Mouse (Mus musculus) CH12.LX (cell line): ENCODE measurements at regions not wholly inside any gene's neighbourhood (a gene's known extent, or its start where the extent isn't known, plus 50 kb on each side); places are given as distances from the start of the nearest gene placed in this dataset.

Experiments
- DNase-seq: peaks from one replicate; pipeline ENCODE4 v3.0.0-alpha.2; 2013; ENCODE audit errors: extremely low read depth
- H3K27ac ChIP-seq: 2 replicates; pipeline ENCODE4 v1.5.1; 2012; ENCODE audit warnings: low read depth, mild to moderate bottlenecking, control low read depth, moderate library complexity; ENCODE audit not compliant: insufficient read depth
- H3K27me3 ChIP-seq: replicated peaks from 2 replicates; pipeline ENCODE3; 2012; ENCODE audit warnings: inconsistent platforms
- H3K36me3 ChIP-seq, 2 experiments: replicated peaks in 1 of 2; 2 replicates each; pipeline versions ENCODE3 to v1.6.1; 2012; ENCODE audit warnings: inconsistent platforms in 1 of 2, low read length in 1 of 2, mild to moderate bottlenecking in 1 of 2, mixed read lengths in 1 of 2, moderate library complexity in 1 of 2; ENCODE audit not compliant: control insufficient read depth in 1 of 2, insufficient read depth in 1 of 2
- H3K4me1 ChIP-seq, 2 experiments: 2 replicates each; pipeline ENCODE4 v1.6.1; 2012; ENCODE audit warnings: inconsistent platforms in 1 of 2, moderate library complexity in 1 of 2; ENCODE audit not compliant: insufficient read depth in 2 of 2, control insufficient read depth in 1 of 2
- H3K4me2 ChIP-seq: 2 replicates; pipeline ENCODE4 v1.6.1; 2012; ENCODE audit warnings: low read depth, mild to moderate bottlenecking, control low read depth; ENCODE audit not compliant: poor library complexity, insufficient read depth, severe bottlenecking
- H3K4me3 ChIP-seq, 3 experiments: fragments of 150-350 bp in 1 of 3; sonication (generic) in 1 of 3; replicated peaks in 1 of 3; 2 replicates each; pipeline versions ENCODE3 to v1.5.1; 2011 to 2012; ENCODE audit warnings: low read depth in 2 of 3, low read length in 2 of 3, mild to moderate bottlenecking in 2 of 3, moderate library complexity in 2 of 3, control low read depth in 1 of 3, improper control_type of control experiment in 1 of 3, inconsistent platforms in 1 of 3, mixed read lengths in 1 of 3; ENCODE audit not compliant: poor library complexity in 1 of 3
- H3K79me2 ChIP-seq: replicated peaks from 2 replicates; pipeline ENCODE4 v1.6.1; 2012; ENCODE audit warnings: mild to moderate bottlenecking, moderate library complexity; ENCODE audit not compliant: control insufficient read depth, poor library complexity, insufficient read depth, severe bottlenecking; ENCODE audit errors: extremely low read depth
- H3K9ac ChIP-seq: 2 replicates; pipeline ENCODE4 v1.6.1; 2012; ENCODE audit warnings: low read depth, mild to moderate bottlenecking, control low read depth, moderate library complexity; ENCODE audit not compliant: insufficient read depth
- H3K9me3 ChIP-seq: replicated peaks from 2 replicates; pipeline ENCODE3; 2012; ENCODE audit warnings: low read length, inconsistent platforms, mixed read lengths
- CTCF ChIP-seq, 2 experiments: IDR thresholded peaks in 1 of 2; conservative IDR thresholded peaks in 1 of 2; 2 replicates each; pipeline ENCODE4 v1.5.1; 2011 to 2012; ENCODE audit warnings: low read depth in 2 of 2, low read length in 2 of 2, improper control_type of control experiment in 1 of 2, inconsistent platforms in 1 of 2, mild to moderate bottlenecking in 1 of 2, moderate library complexity in 1 of 2
- ETS1 ChIP-seq: conservative IDR thresholded peaks from 2 replicates; pipeline ENCODE4 v1.6.1; 2012; ENCODE audit warnings: low read depth, mild to moderate bottlenecking, inconsistent platforms, low read length, improper control_type of control experiment, moderate library complexity
- HCFC1 ChIP-seq: IDR thresholded peaks from 2 replicates; pipeline ENCODE4 v1.6.1; 2012; ENCODE audit warnings: low read depth, mild to moderate bottlenecking, inconsistent platforms, low read length, improper control_type of control experiment
- JUN ChIP-seq: IDR thresholded peaks from 2 replicates; pipeline ENCODE4 v1.6.1; 2011; ENCODE audit warnings: low read depth, mild to moderate bottlenecking, low read length, improper control_type of control experiment, moderate library complexity; ENCODE audit not compliant: insufficient read depth
- NELFE ChIP-seq: IDR thresholded peaks from 2 replicates; pipeline ENCODE4 v1.6.1; 2011; ENCODE audit warnings: low read depth, low read length, improper control_type of control experiment
- PAX5 ChIP-seq: IDR thresholded peaks from 2 replicates; pipeline ENCODE4 v1.6.1; 2012; ENCODE audit warnings: low read length, inconsistent platforms, mixed read lengths
- RCOR1 ChIP-seq: conservative IDR thresholded peaks from 2 replicates; pipeline ENCODE4 v1.6.1; 2012; ENCODE audit warnings: low read depth, mild to moderate bottlenecking, inconsistent platforms, low read length, improper control_type of control experiment
- SMC3 ChIP-seq: IDR thresholded peaks from 2 replicates; pipeline ENCODE4 v1.6.1; 2011; ENCODE audit warnings: low read depth, low read length, improper control_type of control experiment
- TBP ChIP-seq: conservative IDR thresholded peaks from 2 replicates; pipeline ENCODE4 v1.6.1; 2011; ENCODE audit warnings: low read depth, low read length, improper control_type of control experiment
- TCF12 ChIP-seq: IDR thresholded peaks from 2 replicates; pipeline ENCODE4 v1.6.1; 2014; ENCODE audit warnings: low read depth, mild to moderate bottlenecking, inconsistent platforms, low read length, improper control_type of control experiment
- UBTF ChIP-seq: IDR thresholded peaks from 2 replicates; pipeline ENCODE4 v1.6.1; 2012; ENCODE audit warnings: low read depth, mild to moderate bottlenecking, inconsistent platforms, low read length, improper control_type of control experiment, moderate library complexity
- USF1 ChIP-seq: IDR thresholded peaks from 2 replicates; pipeline ENCODE4 v1.6.1; 2014; ENCODE audit warnings: low read depth, mild to moderate bottlenecking, inconsistent platforms, low read length, improper control_type of control experiment
- dilution Hi-C: fragments of 300-500 bp; cut with MboI; formaldehyde crosslinking; loops from 2 replicates; pipeline ENCODE4 v1.14.3; 2020; ENCODE audit warnings: low sequenced_read_pairs; ENCODE audit not compliant: extremely low pct_unique_long_range_greater_than_20kb, extremely low pct_ligation_motif_present
- in situ Hi-C: fragments of 300-500 bp; cut with MboI; formaldehyde crosslinking; loops from 3 replicates; pipeline ENCODE4 v1.14.3; 2019; ENCODE audit warnings: low sequenced_read_pairs, low pct_ligation_motif_present, low pct_unique_long_range_greater_than_20kb, mixed read lengths

DNA sequence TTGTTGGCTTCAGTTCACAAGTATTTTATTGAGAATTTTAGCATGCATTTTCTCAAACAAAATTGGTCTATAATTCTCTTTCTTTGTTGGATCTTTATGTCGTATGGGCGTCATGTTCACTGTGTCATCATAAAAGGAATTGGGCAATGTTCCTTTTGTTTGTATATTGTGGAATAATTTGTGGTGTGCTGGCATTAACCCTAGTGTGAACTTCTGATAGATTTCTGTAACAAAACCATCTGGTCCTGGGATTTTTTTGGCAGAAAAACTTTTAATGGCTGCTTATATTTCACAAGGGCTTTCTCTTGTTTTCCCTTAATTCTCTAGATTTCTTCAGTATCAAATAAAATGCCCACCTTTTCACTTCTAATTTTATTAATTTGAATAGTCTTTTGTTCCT, 278.7 kb downstream of the Slitrk1 start:
- in situ Hi-C loops, result no loop called here
- no peak overlapping the region for H3K4me3 ChIP-seq
- dilution Hi-C loops, result no loop called here

DNA sequence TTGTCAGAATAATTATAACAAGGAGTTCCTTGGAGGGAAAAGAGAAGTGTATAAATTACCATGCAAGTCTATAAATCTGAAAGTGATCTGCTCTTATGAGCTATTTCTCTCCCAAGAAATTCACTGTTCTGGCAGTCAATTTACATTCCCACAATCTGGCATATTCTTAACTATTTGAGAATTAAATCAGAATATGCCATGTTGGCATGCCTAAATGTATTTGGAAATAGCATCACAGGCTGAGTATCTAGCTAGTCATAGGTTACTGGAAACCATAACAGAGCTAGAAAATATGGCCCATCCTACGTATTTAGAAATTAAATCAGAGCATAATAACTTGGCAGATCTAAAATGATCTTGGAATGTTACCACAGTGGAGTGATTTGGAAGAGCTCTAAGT, 303.9 kb downstream of the Slitrk1 start:
- no peak for TF ChIP-seq USF1
- no peak for TF ChIP-seq TBP
- TF ChIP-seq UBTF, result no peak
- no peak for TF ChIP-seq CTCF (conservative IDR thresholded peaks at IDR 0.05 in 1 of 2, IDR thresholded peaks at IDR 0.05 in 1 of 2; ENCODE audit: low read depth in 2 of 2, low read length in 2 of 2)
- no peak for TF ChIP-seq RCOR1
- no peak for TF ChIP-seq HCFC1
- no peak for TF ChIP-seq PAX5
- TF ChIP-seq JUN, result no peak
- TF ChIP-seq SMC3, result no peak
- no peak for TF ChIP-seq TCF12
- TF ChIP-seq ETS1, result no peak
- TF ChIP-seq NELFE, result no peak
- H3K27me3 ChIP-seq, result no peaks in the 10 kb centered on the region
- H3K36me3 ChIP-seq, result no peaks in the 10 kb centered on the region

More for the DNA sequence above, 278.7 kb downstream of the Slitrk1 start:
- no peak for TF ChIP-seq TBP
- Histone ChIP-seq H3K79me2 (no peaks in the 10 kb centered on the region), H3K4me1 (no peaks in the 10 kb centered on the region), H3K4me2 (no peak overlapping the region), H3K27me3 (no peaks in the 10 kb centered on the region), H3K9ac (no peak overlapping the region), H3K36me3 (no peaks in the 10 kb centered on the region), H3K27ac (no peak overlapping the region), H3K9me3 (peaks cover 6% of the 10 kb centered on the region)
- DNase-seq, result no peak

More for the DNA sequence above, 303.9 kb downstream of the Slitrk1 start:
- Histone ChIP-seq H3K9me3 (no peaks in the 10 kb centered on the region), H3K9ac (no peak overlapping the region), H3K27ac (no peak overlapping the region), H3K4me1 (no peaks in the 10 kb centered on the region), H3K4me2 (no peak overlapping the region), H3K79me2 (no peaks in the 10 kb centered on the region), H3K4me3 (no peak overlapping the region)
- DNase-seq, result no peak
- dilution Hi-C loops (no loop called here), in situ Hi-C loops (no loop called here)
